18 mouse cellular contexts compared by ENCODE assay signal in the genomic region with DNA sequence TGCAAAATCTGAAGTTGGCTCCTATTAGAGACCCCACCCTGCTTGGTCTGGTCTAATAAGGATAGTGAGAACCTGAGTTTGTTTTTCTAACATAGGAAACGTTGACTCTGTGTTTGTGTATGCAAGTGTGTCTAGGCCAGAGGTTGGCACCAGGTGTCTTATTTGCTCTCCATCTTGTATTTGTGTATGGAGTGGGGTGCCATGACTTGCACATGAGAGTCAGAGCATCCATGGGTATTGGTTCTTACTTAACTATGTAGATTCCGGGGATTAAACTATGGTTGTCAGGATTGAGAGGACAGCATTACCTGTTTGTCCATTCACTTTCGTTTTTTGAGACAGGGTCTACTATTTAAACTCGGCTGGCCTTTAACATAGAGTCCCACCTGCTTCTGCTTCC. TPM values are rescaled to one million over a fixed set of nuclear protein-coding genes. Genes with fewer than 3 reads are reported as not detected.
DNase-seq lines count a peak whose midpoint lies in the region; ATAC-seq and TF ChIP-seq lines count a peak whose summit lies in the region.
"Had no signal": no experiment of that assay in that cellular context is flagged by ENCODE, and none has a peak within 500 bp of the region (broad histone marks: within the 10 kb centered on the region; RNA-seq: fewer than 3 reads in every experiment).

No protein-coding gene starts in this region.

- H3K9me3 ChIP-seq in embryonic facial prominence, embryonic 12.5 days: no peaks in the 10 kb centered on the region
- H3K9me3 ChIP-seq in embryonic facial prominence, embryonic 10.5 days: no peaks in the 10 kb centered on the region
- no peaks in the 10 kb centered on the region for H3K9me3 ChIP-seq in intestine, embryonic 14.5 days (ENCODE audit: control insufficient read depth, low read length)
- H3K9me3 ChIP-seq in intestine, embryonic 16.5 days (ENCODE audit: control insufficient read depth, low read length): no peaks in the 10 kb centered on the region
- no peaks in the 10 kb centered on the region for H3K9me3 ChIP-seq in CH12.LX (replicated peaks; ENCODE audit: low read length)
- H3K9me3 ChIP-seq: forebrain, embryonic 13.5 days; forebrain, embryonic 15.5 days had no signal

- no peak for TF ChIP-seq CTCF in CH12.LX (conservative IDR thresholded peaks at IDR 0.05 in 1 of 2, IDR thresholded peaks at IDR 0.05 in 1 of 2; ENCODE audit: low read depth in 2 of 2, low read length in 2 of 2)

- no peaks in the 10 kb centered on the region for H3K27me3 ChIP-seq in embryonic facial prominence, embryonic 12.5 days
- no peaks in the 10 kb centered on the region for H3K27me3 ChIP-seq in embryonic facial prominence, embryonic 10.5 days (replicated peaks; ENCODE audit: low read depth, poor library complexity, severe bottlenecking)
- H3K27me3 ChIP-seq in intestine, embryonic 14.5 days (replicated peaks; ENCODE audit: control insufficient read depth, insufficient read depth, low read length): no peaks in the 10 kb centered on the region
- H3K27me3 ChIP-seq in intestine, embryonic 16.5 days (replicated peaks; ENCODE audit: control insufficient read depth, insufficient read depth, low read length): no peaks in the 10 kb centered on the region
- H3K27me3 ChIP-seq in CH12.LX (replicated peaks): no peaks in the 10 kb centered on the region
- H3K27me3 ChIP-seq: forebrain, embryonic 13.5 days; forebrain, embryonic 15.5 days had no signal

- in situ Hi-C loops in CH12.LX (cut with MboI; ENCODE audit: low pct_ligation_motif_present, low pct_unique_long_range_greater_than_20kb, low sequenced_read_pairs): loop anchor here (5.0 to 25.0 kb wide), 4 partner anchors 126 to 766 kb away; a partner anchor contains a TSS

- H3K4me2 ChIP-seq in embryonic facial prominence, embryonic 12.5 days (replicated peaks): no peak overlapping the region
- H3K4me2 ChIP-seq in intestine, embryonic 14.5 days (ENCODE audit: low read length): no peak overlapping the region
- no peak overlapping the region for H3K4me2 ChIP-seq in intestine, embryonic 16.5 days (ENCODE audit: low read depth, low read length)
- no peak overlapping the region for H3K4me2 ChIP-seq in CH12.LX (ENCODE audit: insufficient read depth, low read depth, poor library complexity, severe bottlenecking)
- H3K4me2 ChIP-seq: forebrain, embryonic 13.5 days; forebrain, embryonic 15.5 days had no signal

- ATAC-seq in embryonic facial prominence, embryonic 12.5 days (ENCODE audit: insufficient number of reproducible peaks, insufficient read depth, low FRiP score, low TSS enrichment): no peak
- ATAC-seq in intestine, embryonic 14.5 days (replicated peaks; ENCODE audit: low FRiP score, low TSS enrichment, low read depth): no peak
- no peak for ATAC-seq in intestine, embryonic 16.5 days
- ATAC-seq: CD4-positive, CD25-positive, alpha-beta regulatory T cell, adult 4 months; forebrain, embryonic 13.5 days; forebrain, embryonic 15.5 days; forebrain, postnatal 0 days had no signal

- 81% methylated on average over 4 of the region's 4 CpGs for WGBS in embryonic facial prominence, embryonic 12.5 days
- WGBS in embryonic facial prominence, embryonic 10.5 days: 78% methylated on average over 4 of the region's 4 CpGs
- WGBS in intestine, embryonic 14.5 days: 87% methylated on average over 4 of the region's 4 CpGs
- 77% methylated on average over 4 of the region's 4 CpGs for WGBS in intestine, embryonic 16.5 days

- no peak for TF ChIP-seq RAD21 in CH12.LX (IDR thresholded peaks at IDR 0.05; ENCODE audit: low read depth, low read length)

- no peak for TF ChIP-seq EP300 in CH12.LX (IDR thresholded peaks at IDR 0.05; ENCODE audit: low read length)

- H3K4me3 ChIP-seq in embryonic facial prominence, embryonic 12.5 days: no peak overlapping the region
- H3K4me3 ChIP-seq in embryonic facial prominence, embryonic 10.5 days: no peak overlapping the region
- no peak overlapping the region for H3K4me3 ChIP-seq in intestine, embryonic 14.5 days (ENCODE audit: low read depth, low read length)
- no peak overlapping the region for H3K4me3 ChIP-seq in intestine, embryonic 16.5 days (ENCODE audit: low read length)
- no peak overlapping the region for H3K4me3 ChIP-seq in CH12.LX (replicated peaks in 1 of 3; ENCODE audit: low read depth in 2 of 3, low read length in 2 of 3, poor library complexity in 1 of 3)
- H3K4me3 ChIP-seq: forebrain, embryonic 13.5 days; forebrain, embryonic 15.5 days had no signal

- no peaks in the 10 kb centered on the region; the same call in 1 of the 2 replicates for H3K79me2 ChIP-seq in CH12.LX (replicated peaks; ENCODE audit: control insufficient read depth, extremely low read depth, insufficient read depth, poor library complexity, severe bottlenecking)

- H3K36me3 ChIP-seq in embryonic facial prominence, embryonic 12.5 days: peaks cover 65% of the 10 kb centered on the region
- H3K36me3 ChIP-seq in embryonic facial prominence, embryonic 10.5 days (replicated peaks): peaks cover 86% of the 10 kb centered on the region
- H3K36me3 ChIP-seq in intestine, embryonic 14.5 days (ENCODE audit: control insufficient read depth, insufficient read depth, low read length): peaks cover 74% of the 10 kb centered on the region
- H3K36me3 ChIP-seq in intestine, embryonic 16.5 days (ENCODE audit: control insufficient read depth, insufficient read depth, low read length): peaks cover 23% of the 10 kb centered on the region
- H3K36me3 ChIP-seq in CH12.LX (replicated peaks in 1 of 2; ENCODE audit: control insufficient read depth in 1 of 2, insufficient read depth in 1 of 2, low read length in 1 of 2): peaks cover 42 to 68% of the 10 kb centered on the region in 2 experiments

- 0 out of 2 replicates have a peak, but pooled peaks cover 7% of the 10 kb centered on the region for H3K4me1 ChIP-seq in embryonic facial prominence, embryonic 12.5 days
- H3K4me1 ChIP-seq in embryonic facial prominence, embryonic 10.5 days: peaks cover 22% of the 10 kb centered on the region
- H3K4me1 ChIP-seq in intestine, embryonic 14.5 days (replicated peaks; ENCODE audit: control insufficient read depth, insufficient read depth, low read length): no peaks in the 10 kb centered on the region
- H3K4me1 ChIP-seq in intestine, embryonic 16.5 days (ENCODE audit: control insufficient read depth, insufficient read depth, low read length): no peaks in the 10 kb centered on the region
- H3K4me1 ChIP-seq in CH12.LX (ENCODE audit: control insufficient read depth in 1 of 2, insufficient read depth in 2 of 2): peaks cover 4 to 15% of the 10 kb centered on the region in 2 experiments
- H3K4me1 ChIP-seq: forebrain, embryonic 13.5 days; forebrain, embryonic 15.5 days had no signal

- no peak for TF ChIP-seq POLR2A in CH12.LX (IDR thresholded peaks at IDR 0.05; ENCODE audit: low read depth, low read length)

- H3K9ac ChIP-seq in embryonic facial prominence, embryonic 12.5 days: no peak overlapping the region
- H3K9ac ChIP-seq in intestine, embryonic 14.5 days (ENCODE audit: low read length): no peak overlapping the region
- no peak overlapping the region for H3K9ac ChIP-seq in intestine, embryonic 16.5 days (ENCODE audit: low read depth, low read length)
- H3K9ac ChIP-seq in CH12.LX (ENCODE audit: insufficient read depth, low read depth): no peak overlapping the region
- H3K9ac ChIP-seq: forebrain, embryonic 13.5 days; forebrain, embryonic 15.5 days; forebrain, postnatal 0 days had no signal

- dilution Hi-C loops in CH12.LX (cut with MboI; ENCODE audit: extremely low pct_ligation_motif_present, extremely low pct_unique_long_range_greater_than_20kb, low sequenced_read_pairs): no loop called here

- 0 out of 2 replicates have a peak overlapping the region, but pooled peaks have one; percentile 27 for H3K27ac ChIP-seq in embryonic facial prominence, embryonic 12.5 days
- no peak overlapping the region for H3K27ac ChIP-seq in embryonic facial prominence, embryonic 10.5 days (replicated peaks)
- no peak overlapping the region for H3K27ac ChIP-seq in intestine, embryonic 14.5 days (ENCODE audit: low read depth)
- no peak overlapping the region for H3K27ac ChIP-seq in intestine, embryonic 16.5 days (ENCODE audit: low read length)
- H3K27ac ChIP-seq in CH12.LX (ENCODE audit: insufficient read depth, low read depth): no peak overlapping the region
- H3K27ac ChIP-seq: forebrain, embryonic 13.5 days; forebrain, embryonic 15.5 days had no signal

- no peak for DNase-seq in embryonic facial prominence, embryonic 10.5 days (ENCODE audit: low spot score)
- DNase-seq in intestine, embryonic 14.5 days (ENCODE audit: low spot score): peak; percentile 43
- no peak for DNase-seq in CH12.LX (ENCODE audit: extremely low read depth)
- DNase-seq: adrenal gland, adult 2 months; adrenal gland, postnatal 25 days; B cell, adult 2 months; cerebellum, adult 11 months; cerebellum, adult 18-20 months; cerebellum, adult 8-10 months; cerebellum, adult 9-11 months; cerebellum, postnatal 14 days; cerebellum, postnatal 36 days; forebrain, postnatal 0 days had no signal

TF ChIP-seq in CH12.LX, 34 proteins besides CTCF, POLR2A, EP300 and RAD21:
- TF ChIP-seq SIN3A (IDR thresholded peaks at IDR 0.05; ENCODE audit: low read length) (no peak), POLR2AphosphoS2 (IDR thresholded peaks at IDR 0.05; ENCODE audit: low read depth, low read length) (peak; percentile 60), JUND (conservative IDR thresholded peaks at IDR 0.05; ENCODE audit: low read depth, low read length) (no peak)

RNA-seq across cellular contexts. Expression of a gene that starts 13.8 kb away (rescaled TPM):
- 62.6 and 63.6 TPM in 2 replicates for polyA plus RNA-seq in embryonic facial prominence, embryonic 12.5 days (2016; fragmentation: Nextera tagmentation; extraction: Ambion mirVana)
- polyA plus RNA-seq in embryonic facial prominence, embryonic 10.5 days (2016; fragmentation: Nextera tagmentation; extraction: Ambion mirVana): 105 and 106 TPM in 2 replicates
- 71.5 and 76.5 TPM in 2 replicates for polyA plus RNA-seq in intestine, embryonic 14.5 days (2014; fragmentation: Nextera tagmentation; extraction: Ambion mirVana)
- polyA plus RNA-seq in intestine, embryonic 16.5 days (2015; fragmentation: Nextera tagmentation; extraction: Ambion mirVana): 40.0 and 49.4 TPM in 2 replicates
- total RNA-seq in CH12.LX (2012; rRNA removed) (115 and 161 TPM in 2 replicates), CH12.LX (2014; rRNA removed) (165 and 173 TPM in 2 replicates)
- 155 and 161 TPM in 2 replicates for polyA plus RNA-seq in CH12.LX (2012; ENCODE audit: insufficient read length, low read depth)
